Mouse (Mus musculus): ENCODE data around the gene Ltf.

Gene Ltf

GRCm38 (mm10) chr9:111086995-111087606, 68.0 kb downstream of the Ltf start:
- no peak for DNase-seq (ENCODE audit: inconsistent age in 2 of 2, low spot score in 1 of 2)

DNA sequence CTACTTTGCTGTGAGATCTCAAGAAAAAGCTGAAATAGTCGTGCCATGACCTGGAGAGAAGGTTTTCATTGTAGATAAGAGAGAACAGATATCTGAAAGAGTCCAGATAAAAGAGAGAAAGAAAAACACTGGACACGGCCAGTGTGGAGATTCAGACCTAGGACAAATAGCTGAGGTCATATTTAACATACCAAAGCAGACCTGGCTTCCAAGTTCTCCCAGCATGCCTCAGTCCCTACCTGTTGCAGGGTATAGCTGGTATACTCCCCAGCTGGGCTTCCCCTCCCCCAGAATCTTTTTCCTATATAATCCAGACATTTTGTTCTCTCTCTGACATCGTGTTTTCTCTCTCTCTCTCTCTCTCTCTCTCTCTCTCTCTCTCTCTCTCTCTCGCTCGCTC, 68.9 kb downstream of the Ltf start:
- DNase-seq (ENCODE audit: inconsistent age in 2 of 2, low spot score in 1 of 2) = no peak

- DNase-seq (ENCODE audit: inconsistent age in 2 of 2, low spot score in 1 of 2) = no peak
Observed at GRCm38 (mm10) chr9:111088886-111089285, 69.8 kb downstream of the Ltf start.
